Mouse (Mus musculus): ENCODE data around the gene Ube2i. TPM values are rescaled to one million over a fixed set of nuclear protein-coding genes. Genes with fewer than 3 reads are reported as not detected.
"Not testable (repeated sequence)": the region's sequence is repeated elsewhere in the genome, so short reads cannot be mapped to it uniquely, and the experiment has no call there.

Gene Ube2i
- polyA plus RNA-seq, 1 experiment from 2014 or later, result 698 TPM

DNA sequence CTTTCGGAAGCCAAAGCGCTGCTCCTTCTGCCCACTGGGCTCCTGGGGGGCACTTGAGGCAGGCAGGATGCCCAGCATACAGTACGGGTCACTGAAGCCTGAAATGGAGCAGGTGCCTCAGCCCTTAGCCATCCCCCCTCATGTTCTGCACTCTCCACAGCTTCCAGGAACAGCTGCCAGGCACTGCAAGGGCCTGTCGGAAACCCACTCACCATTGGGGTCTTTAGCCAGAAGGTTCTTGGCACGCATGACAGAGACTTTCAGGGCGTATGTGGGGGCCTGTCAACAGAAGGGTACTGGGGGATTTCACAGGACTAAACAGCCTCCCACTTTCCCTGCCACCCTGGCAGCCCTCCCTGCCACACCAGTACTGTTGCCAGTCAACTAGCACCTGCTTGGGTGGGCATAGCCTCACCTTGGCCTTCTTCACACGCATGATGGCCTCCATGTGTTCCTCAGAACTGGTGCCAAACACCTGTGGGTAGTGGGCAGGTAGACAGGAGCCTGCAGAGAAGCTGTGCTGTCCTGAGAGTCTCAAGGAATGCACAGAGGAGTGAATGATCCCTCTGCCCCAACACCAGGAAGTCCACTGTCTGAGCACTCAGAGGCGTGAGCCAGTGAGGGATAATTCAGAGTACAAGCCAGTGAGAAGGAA is 24.1 kb downstream of the Ube2i start:
- peaks cover 26% of the 10 kb centered on the region for H3K27me3 ChIP-seq
- ATAC-seq (ENCODE audit: borderline replicate concordance, extremely low read depth, low FRiP score, low TSS enrichment), result no peak
- no peak overlapping the region for H3K4me3 ChIP-seq
- H3K9me3 ChIP-seq, result no peaks in the 10 kb centered on the region
- no peaks in the 10 kb centered on the region for H3K36me3 ChIP-seq
- H3K27ac ChIP-seq, result no peak overlapping the region
- no peaks in the 10 kb centered on the region for H3K4me1 ChIP-seq
- no peak overlapping the region for H3K9ac ChIP-seq
- no peak overlapping the region for H3K4me2 ChIP-seq
- WGBS, result 73% methylated on average over 8 of the region's 8 CpGs

DNA sequence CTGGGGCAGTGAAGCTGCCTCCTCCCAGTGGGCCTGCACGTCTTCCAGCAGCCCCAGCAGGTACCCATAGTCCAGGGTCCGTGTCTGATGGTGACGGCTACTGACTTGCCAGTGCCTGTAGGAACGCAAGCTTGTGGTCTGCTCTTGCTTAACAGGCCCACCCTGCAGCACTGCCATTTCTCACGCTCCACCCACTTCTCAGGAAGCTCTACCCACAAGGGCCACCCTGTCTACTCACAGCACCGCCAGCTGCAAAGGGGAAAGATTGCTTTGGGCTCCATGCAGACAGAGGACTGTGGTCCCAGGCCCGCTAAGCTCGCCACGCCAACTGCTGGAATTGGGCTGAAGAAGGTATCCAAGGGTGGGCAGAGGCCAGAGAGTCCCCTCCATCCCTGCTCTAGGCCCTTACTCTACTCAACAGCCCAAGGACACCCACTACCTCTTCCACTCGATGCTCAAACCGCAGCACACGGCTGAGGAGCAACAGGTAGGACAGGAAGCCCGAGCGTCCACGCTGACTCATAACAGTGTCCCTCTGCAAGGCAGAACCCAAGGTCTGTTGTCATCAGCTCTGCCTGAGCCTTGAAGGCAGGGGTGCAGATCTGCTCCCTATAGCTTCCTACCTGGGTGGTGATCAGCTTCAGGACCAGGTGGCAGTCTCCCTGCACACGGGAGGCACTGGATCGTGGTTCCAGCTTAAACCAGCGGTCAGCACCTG is 26.2 kb downstream of the Ube2i start:
- H3K4me1 ChIP-seq, result no peaks in the 10 kb centered on the region
- no peak overlapping the region for H3K4me2 ChIP-seq
- no peak overlapping the region for H3K9ac ChIP-seq
- H3K27me3 ChIP-seq, result peaks cover 6% of the 10 kb centered on the region; the same call in 1 of the 2 replicates
- WGBS, result 73% methylated on average over 18 of the region's 18 CpGs
- H3K4me3 ChIP-seq, result no peak overlapping the region
- no peak overlapping the region for H3K27ac ChIP-seq
- no peaks in the 10 kb centered on the region for H3K9me3 ChIP-seq
- no peak for ATAC-seq (ENCODE audit: borderline replicate concordance, extremely low read depth, low FRiP score, low TSS enrichment)
- H3K36me3 ChIP-seq, result peaks cover 7% of the 10 kb centered on the region

DNA sequence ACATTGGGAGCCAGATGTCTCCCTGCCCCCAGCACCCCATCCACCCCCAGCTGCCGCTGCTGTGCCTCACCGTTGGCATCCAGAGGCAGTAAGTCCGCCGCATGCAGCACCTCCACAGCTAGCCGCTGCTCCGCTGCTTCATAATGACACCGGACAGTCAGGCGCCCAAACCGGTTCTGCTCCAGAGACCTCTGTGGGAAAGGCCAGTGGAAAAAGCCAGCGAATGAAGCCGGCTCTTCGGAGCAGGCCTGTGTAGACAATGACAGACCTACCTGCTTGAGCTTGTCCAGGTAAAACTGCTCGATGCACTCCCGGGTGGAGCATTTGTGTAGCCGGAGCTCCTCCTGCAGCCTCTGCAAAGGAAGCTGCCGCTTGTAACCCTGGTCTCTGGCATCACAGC is 30.2 kb downstream of the Ube2i start:
- H3K4me1 ChIP-seq, result peaks cover 15% of the 10 kb centered on the region
- WGBS, result 69% methylated on average over 16 of the region's 16 CpGs

DNA sequence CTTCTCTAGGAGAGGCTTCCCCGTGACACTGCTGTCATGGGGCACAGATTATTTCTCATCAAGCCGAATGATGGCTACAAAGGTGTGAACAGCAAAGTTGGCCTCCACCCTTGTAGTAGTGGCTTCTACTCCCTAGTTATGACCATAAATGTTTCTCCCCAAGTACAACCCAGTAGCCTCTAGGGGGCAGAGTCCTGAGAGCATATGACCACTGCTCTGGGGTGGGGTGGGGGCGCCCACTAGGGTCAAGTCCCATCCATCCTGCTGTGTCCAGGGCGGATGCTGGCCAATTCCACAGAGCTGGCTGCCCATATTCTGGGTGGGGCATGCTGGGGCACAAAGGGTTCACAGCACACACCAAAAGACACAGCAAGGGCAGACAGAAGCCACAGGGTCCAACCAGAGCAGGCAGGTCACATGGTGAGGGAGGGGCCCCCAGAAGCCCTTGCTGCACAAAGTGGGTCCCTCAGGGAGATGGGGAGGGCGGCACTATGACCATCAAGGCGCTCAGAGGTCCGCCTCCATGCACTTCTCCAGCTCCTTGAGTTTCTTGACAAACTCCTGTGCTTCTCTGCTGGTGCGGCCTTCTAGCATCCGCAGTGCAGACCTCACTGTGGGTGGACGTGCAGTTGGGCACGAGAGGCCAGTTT is 31.2 kb downstream of the Ube2i start:
- Histone ChIP-seq H3K4me2 (no peak overlapping the region), H3K27ac (no peak overlapping the region), H3K4me1 (peaks cover 19% of the 10 kb centered on the region), H3K9me3 (no peaks in the 10 kb centered on the region), H3K27me3 (no peaks in the 10 kb centered on the region), H3K9ac (no peak overlapping the region), H3K4me3 (no peak overlapping the region), H3K36me3 (peaks cover 19% of the 10 kb centered on the region)
- no peak for ATAC-seq (ENCODE audit: borderline replicate concordance, extremely low read depth, low FRiP score, low TSS enrichment)
- 79% methylated on average over 11 of the region's 11 CpGs for WGBS

More for the DNA sequence above, 30.2 kb downstream of the Ube2i start:
- H3K27ac ChIP-seq, result no peak overlapping the region
- H3K36me3 ChIP-seq, result peaks cover 19% of the 10 kb centered on the region
- no peak overlapping the region for H3K4me2 ChIP-seq
- ATAC-seq (ENCODE audit: borderline replicate concordance, extremely low read depth, low FRiP score, low TSS enrichment), result no peak
- no peak overlapping the region for H3K9ac ChIP-seq
- no peak overlapping the region for H3K4me3 ChIP-seq
- H3K27me3 ChIP-seq, result no peaks in the 10 kb centered on the region
- H3K9me3 ChIP-seq, result no peaks in the 10 kb centered on the region

- peak; percentile 82; the same call in 1 of the 2 replicates for ATAC-seq (ENCODE audit: borderline replicate concordance, extremely low read depth, low FRiP score, low TSS enrichment)
- no peaks in the 10 kb centered on the region for H3K27me3 ChIP-seq
- H3K9ac ChIP-seq, result peak within 1 kb of the TSS; percentile 94
- H3K27ac ChIP-seq, result peak within 1 kb of the TSS; percentile 87
- peak within 1 kb of the TSS; percentile 81 for H3K4me3 ChIP-seq
- no peaks in the 10 kb centered on the region for H3K9me3 ChIP-seq
- peaks cover 28% of the 10 kb centered on the region for H3K36me3 ChIP-seq
- H3K4me2 ChIP-seq, result peak within 1 kb of the TSS; percentile 88
- WGBS, result under 1% methylated on average over 80 of the region's 80 CpGs
- peaks cover 19% of the 10 kb centered on the region for H3K4me1 ChIP-seq
Observed at GRCm38 (mm10) chr17:25239695-25240636, 34.5 kb downstream of the Ube2i start, which contains the start of the genes Gnptg and Tsr3. Gene Gnptg, minus strand, starts transcription at chr17:25240124. Gene Tsr3, plus strand, starts transcription at chr17:25240170.

DNA sequence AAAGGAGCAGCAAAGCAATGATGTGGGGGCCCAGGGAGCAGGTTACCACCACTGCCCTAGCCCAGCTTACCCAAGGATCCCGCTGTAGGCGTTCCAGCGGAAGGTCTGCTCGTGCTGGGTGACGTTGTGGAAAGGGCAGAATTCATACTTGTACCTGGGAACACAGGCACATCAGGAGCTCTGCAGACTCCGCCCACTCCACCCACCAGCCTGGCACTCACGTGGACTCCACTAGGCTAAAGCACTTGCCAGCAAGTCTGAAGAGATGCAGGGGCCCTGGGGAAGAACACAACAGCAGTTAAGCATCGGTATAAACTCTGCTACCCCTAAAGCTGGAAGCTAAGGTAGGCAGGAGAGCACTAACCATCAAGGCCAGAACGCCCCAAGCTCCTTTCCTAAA is 38.8 kb downstream of the Ube2i start:
- WGBS, result 85% methylated on average over 9 of the region's 9 CpGs
- Histone ChIP-seq H3K4me1 (peaks cover 8% of the 10 kb centered on the region), H3K4me3 (no peak overlapping the region), H3K9me3 (no peaks in the 10 kb centered on the region), H3K36me3 (peaks cover 24% of the 10 kb centered on the region), H3K27ac (no peak overlapping the region), H3K4me2 (no peak overlapping the region), H3K27me3 (no peaks in the 10 kb centered on the region), H3K9ac (no peak overlapping the region)
- no peak for ATAC-seq (ENCODE audit: borderline replicate concordance, extremely low read depth, low FRiP score, low TSS enrichment)

- peaks cover 33% of the 10 kb centered on the region for H3K36me3 ChIP-seq
- H3K27me3 ChIP-seq, H3K4me3 ChIP-seq, H3K9me3 ChIP-seq, H3K27ac ChIP-seq, H3K4me2 ChIP-seq, H3K4me1 ChIP-seq, H3K9ac ChIP-seq: not testable (repeated sequence)
- peak; percentile 16; the same call in 1 of the 2 replicates for ATAC-seq (ENCODE audit: borderline replicate concordance, extremely low read depth, low FRiP score, low TSS enrichment)
- 88% methylated on average over 7 of the region's 11 CpGs for WGBS
Observed at GRCm38 (mm10) chr17:25231621-25232020, 42.8 kb downstream of the Ube2i start.

DNA sequence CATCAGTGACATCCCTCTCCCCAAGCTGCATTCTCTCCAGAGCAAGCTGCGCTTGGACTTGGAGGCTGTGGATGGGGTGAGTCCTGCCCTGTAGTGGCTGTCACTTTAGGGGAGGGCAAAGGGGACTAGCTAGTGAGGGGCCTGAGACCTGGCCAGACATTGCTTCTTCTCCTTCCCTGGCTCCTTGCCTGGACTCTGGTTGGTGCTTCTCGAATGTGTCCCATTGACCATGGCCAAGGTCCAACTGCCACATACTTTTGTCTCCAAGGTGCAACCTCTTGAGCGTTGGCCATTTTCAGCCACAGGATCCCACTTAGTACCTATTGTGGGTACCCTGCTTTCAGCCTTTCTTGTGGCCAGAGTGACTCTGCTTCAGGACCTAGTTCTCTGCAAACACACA is 43.7 kb downstream of the Ube2i start:
- 84% methylated on average over 3 of the region's 3 CpGs for WGBS
- H3K27me3 ChIP-seq, result no peaks in the 10 kb centered on the region

GRCm38 (mm10) chr17:25230014-25230655 is 44.3 kb downstream of the Ube2i start:
- not testable (repeated sequence) for H3K9ac ChIP-seq; H3K27ac ChIP-seq; H3K4me1 ChIP-seq; H3K27me3 ChIP-seq; ATAC-seq (ENCODE audit: borderline replicate concordance, extremely low read depth, low FRiP score, low TSS enrichment); H3K4me2 ChIP-seq; H3K9me3 ChIP-seq; H3K4me3 ChIP-seq
- WGBS, result 52% methylated on average over 17 of the region's 17 CpGs
- peaks cover 25% of the 10 kb centered on the region for H3K36me3 ChIP-seq

More for the DNA sequence above, 43.7 kb downstream of the Ube2i start:
- no peak for ATAC-seq (ENCODE audit: borderline replicate concordance, extremely low read depth, low FRiP score, low TSS enrichment)
- no peaks in the 10 kb centered on the region for H3K9me3 ChIP-seq
- no peak overlapping the region for H3K4me2 ChIP-seq
- no peak overlapping the region for H3K27ac ChIP-seq
- no peaks in the 10 kb centered on the region for H3K4me1 ChIP-seq
- H3K36me3 ChIP-seq, result peaks cover 30% of the 10 kb centered on the region
- no peak overlapping the region for H3K4me3 ChIP-seq
- H3K9ac ChIP-seq, result no peak overlapping the region

DNA sequence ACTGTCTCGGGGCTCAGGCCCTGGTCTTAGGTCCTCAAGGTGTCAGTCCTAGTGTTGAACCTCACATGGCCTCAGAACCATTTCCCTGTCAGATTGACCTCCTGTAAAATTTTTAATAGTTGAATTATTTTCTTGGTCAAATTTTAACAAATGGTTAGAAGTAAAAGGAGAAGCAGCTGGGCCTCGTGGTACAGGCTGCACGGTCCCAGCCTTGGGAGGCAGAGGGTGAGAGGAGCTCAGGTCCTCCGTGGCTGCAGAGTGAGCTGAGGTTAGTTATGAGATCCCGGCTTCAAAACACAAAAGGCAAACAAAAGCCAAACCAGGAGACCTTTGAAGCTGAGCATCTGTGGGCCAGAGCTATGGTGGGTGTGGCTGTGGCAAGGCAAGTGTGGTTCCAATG is 46.4 kb downstream of the Ube2i start:
- Histone ChIP-seq H3K4me2 (no peak overlapping the region), H3K4me1 (no peaks in the 10 kb centered on the region), H3K36me3 (peaks cover 16% of the 10 kb centered on the region), H3K9ac (no peak overlapping the region), H3K27me3 (no peaks in the 10 kb centered on the region), H3K27ac (no peak overlapping the region), H3K4me3 (no peak overlapping the region), H3K9me3 (no peaks in the 10 kb centered on the region)
- ATAC-seq (ENCODE audit: borderline replicate concordance, extremely low read depth, low FRiP score, low TSS enrichment), result no peak
- WGBS, result 77% methylated on average over 5 of the region's 5 CpGs

GRCm38 (mm10) chr17:25225659-25226058 is 48.8 kb downstream of the Ube2i start:
- 80% methylated on average over 4 of the region's 4 CpGs for WGBS
- no peak overlapping the region for H3K4me2 ChIP-seq

More at GRCm38 (mm10) chr17:25225659-25226058, 48.8 kb downstream of the Ube2i start:
- Histone ChIP-seq H3K9me3 (no peaks in the 10 kb centered on the region), H3K27ac (no peak overlapping the region), H3K4me1 (no peaks in the 10 kb centered on the region; the same call in 1 of the 2 replicates), H3K36me3 (peaks cover 9% of the 10 kb centered on the region), H3K9ac (no peak overlapping the region), H3K27me3 (no peaks in the 10 kb centered on the region), H3K4me3 (no peak overlapping the region)
- ATAC-seq (ENCODE audit: borderline replicate concordance, extremely low read depth, low FRiP score, low TSS enrichment), result no peak

Data from lung, embryonic 15.5 days (tissue).